Mouse (Mus musculus) forebrain, embryonic 14.5 days (tissue): ENCODE results near the gene Gm45837. TPM values are rescaled to one million over a fixed set of nuclear protein-coding genes. Genes with fewer than 3 reads are reported as not detected.

Experiments used
- microRNA counts: library from miRNA; unstranded; fragments of <30 nt; microRNA quantifications from one replicate; lab custom pipeline; 2016
- microRNA-seq: library from miRNA; unstranded; fragments of <30 nt; microRNA quantifications from one replicate; pipeline ENCODE4, GENCODE M21; 2016
- polyA plus RNA-seq: library from polyadenylated mRNA; unstranded; fragments of >200 nt; fragmentation: Nextera tagmentation; extraction: Ambion mirVana; gene quantifications from 2 replicates; pipeline ENCODE4 v1.2.1, GENCODE M21; 2014

Gm45837 gene
- polyA plus RNA-seq, 1 experiment from 2014 or later = not detected

MicroRNAs encoded within 50 kb of the gene (microRNA counts, 519-probe panel; counts per million panel counts)
- microRNA mmu-miR-139-3p (lab: Ali Mortazavi, UCI) (not detected), microRNA mmu-miR-139-5p (lab: Ali Mortazavi, UCI) (2,396 counts per million, percentile 11 among the panel's probes with 10 or more counts)

Small RNA genes lying within 50 kb of the gene (microRNA-seq; reads per million reads assigned to microRNA genes)
- gene Mir139 = 3,605 reads per million, percentile 90 among the genes with 10 or more reads in this experiment

Other genes with a start within 250 kb of the Gm45837 start
- 13.5 and 17.8 TPM in 2 replicates for gene Atg16l2, start 108.6 kb upstream of the Gm45837 start, polyA plus RNA-seq
- 8.0 and 8.1 TPM in 2 replicates for gene Stard10, start 93.8 kb upstream of the Gm45837 start, polyA plus RNA-seq
- 5.8 and 6.5 TPM in 2 replicates for gene Arap1, start 62.8 kb upstream of the Gm45837 start, polyA plus RNA-seq
- 27.0 and 34.7 TPM in 2 replicates for gene Pde2a, start 10.8 kb downstream of the Gm45837 start, polyA plus RNA-seq
- gene Art2b, start 174.7 kb downstream of the Gm45837 start, polyA plus RNA-seq = not detected in 2 replicates